Mouse (Mus musculus): Measurements from ENCODE around the gene Fbxw9. TPM values are rescaled to one million over a fixed set of nuclear protein-coding genes. Genes with fewer than 3 reads are reported as not detected.
A peak's percentile ranks its signal among the peaks of the same experiment; 100 is the strongest.

The Fbxw9 gene
- total RNA-seq, 2 experiments from 2014 or later, result 4.1 to 11.6 TPM

- peak; percentile 1; the same call in 1 of the 2 replicates for ATAC-seq (replicated peaks; ENCODE audit: poor library complexity, severe bottlenecking)
Measured at GRCm38 (mm10) chr8:85082169-85082568, 22.3 kb downstream of the Fbxw9 start.

GRCm38 (mm10) chr8:85083108-85083813 is 23.4 kb downstream of the Fbxw9 start, which contains the start of gene Man2b1:
TSS of gene Man2b1 (plus strand) at chr8:85083270.
- ATAC-seq (replicated peaks; ENCODE audit: poor library complexity, severe bottlenecking), result peak; percentile 60

- peak; percentile 27 for ATAC-seq (replicated peaks; ENCODE audit: poor library complexity, severe bottlenecking)
Measured at GRCm38 (mm10) chr8:85084633-85085032, 24.8 kb downstream of the Fbxw9 start.

- no peak for ATAC-seq (replicated peaks; ENCODE audit: poor library complexity, severe bottlenecking)
Measured at GRCm38 (mm10) chr8:85086238-85086637, 26.4 kb downstream of the Fbxw9 start.

- no peak for ATAC-seq (replicated peaks; ENCODE audit: poor library complexity, severe bottlenecking)
Measured at GRCm38 (mm10) chr8:85088771-85089170, 28.9 kb downstream of the Fbxw9 start.

GRCm38 (mm10) chr8:85090856-85091255 is 31.0 kb downstream of the Fbxw9 start:
- no peak for ATAC-seq (replicated peaks; ENCODE audit: poor library complexity, severe bottlenecking)

GRCm38 (mm10) chr8:85091526-85092090 is 31.8 kb downstream of the Fbxw9 start:
- ATAC-seq (replicated peaks; ENCODE audit: poor library complexity, severe bottlenecking), result no peak

- no peak for ATAC-seq (replicated peaks; ENCODE audit: poor library complexity, severe bottlenecking)
Measured at GRCm38 (mm10) chr8:85095051-85095450, 35.2 kb downstream of the Fbxw9 start.

- no peak for ATAC-seq (replicated peaks; ENCODE audit: poor library complexity, severe bottlenecking)
Measured at GRCm38 (mm10) chr8:85095566-85095965, 35.7 kb downstream of the Fbxw9 start.

GRCm38 (mm10) chr8:85096196-85096595 is 36.3 kb downstream of the Fbxw9 start:
- no peak for ATAC-seq (replicated peaks; ENCODE audit: poor library complexity, severe bottlenecking)

- no peak for ATAC-seq (replicated peaks; ENCODE audit: poor library complexity, severe bottlenecking)
Measured at GRCm38 (mm10) chr8:85096850-85097249, 37.0 kb downstream of the Fbxw9 start.

GRCm38 (mm10) chr8:85100076-85100665 is 40.3 kb downstream of the Fbxw9 start:
- no peak for ATAC-seq (replicated peaks; ENCODE audit: poor library complexity, severe bottlenecking)

GRCm38 (mm10) chr8:85113241-85113640 is 53.4 kb downstream of the Fbxw9 start:
- ATAC-seq (replicated peaks; ENCODE audit: poor library complexity, severe bottlenecking), result no peak

- ATAC-seq (replicated peaks; ENCODE audit: poor library complexity, severe bottlenecking), result no peak
Measured at GRCm38 (mm10) chr8:85115501-85115900, 55.6 kb downstream of the Fbxw9 start.

Other genes starting within 250 kb of the Fbxw9 start
- gene Dand5, start 237.2 kb upstream of the Fbxw9 start, total RNA-seq (2014; fragmentation: Nextera tagmentation), result 4.1 and 4.7 TPM in 2 replicates
- gene Dand5, start 237.2 kb upstream of the Fbxw9 start, total RNA-seq (2017), result 3.6 and 3.7 TPM in 2 replicates
- gene Gadd45gip1, start 228.5 kb upstream of the Fbxw9 start, total RNA-seq (2014; fragmentation: Nextera tagmentation), result 17.0 and 19.2 TPM in 2 replicates
- 46.2 and 52.4 TPM in 2 replicates for gene Gadd45gip1, start 228.5 kb upstream of the Fbxw9 start, total RNA-seq (2017)
- 41.8 TPM in 2 replicates for gene Rad23a, start 219.4 kb upstream of the Fbxw9 start, total RNA-seq (2014; fragmentation: Nextera tagmentation)
- 20.1 and 21.4 TPM in 2 replicates for gene Rad23a, start 219.4 kb upstream of the Fbxw9 start, total RNA-seq (2017)
- gene Calr, start 213.1 kb upstream of the Fbxw9 start, total RNA-seq (2014; fragmentation: Nextera tagmentation), result 1,333 and 1,645 TPM in 2 replicates
- 4,572 and 4,672 TPM in 2 replicates for gene Calr, start 213.1 kb upstream of the Fbxw9 start, total RNA-seq (2017)
- gene Farsa, start 203.1 kb upstream of the Fbxw9 start, total RNA-seq (2014; fragmentation: Nextera tagmentation), result 90.9 TPM in 2 replicates
- gene Farsa, start 203.1 kb upstream of the Fbxw9 start, total RNA-seq (2017), result 187 and 190 TPM in 2 replicates
- 172 and 176 TPM in 2 replicates for gene Syce2, start 187.9 kb upstream of the Fbxw9 start, total RNA-seq (2014; fragmentation: Nextera tagmentation)
- 126 and 155 TPM in 2 replicates for gene Syce2, start 187.9 kb upstream of the Fbxw9 start, total RNA-seq (2017)
- 23.2 and 25.8 TPM in 2 replicates for gene Gcdh, start 166.1 kb upstream of the Fbxw9 start, total RNA-seq (2014; fragmentation: Nextera tagmentation)
- 20.1 and 30.3 TPM in 2 replicates for gene Gcdh, start 166.1 kb upstream of the Fbxw9 start, total RNA-seq (2017)
- 0.52 and 1.0 TPM in 2 replicates for gene Klf1, start 158.1 kb upstream of the Fbxw9 start, total RNA-seq (2014; fragmentation: Nextera tagmentation)
- gene Klf1, start 158.1 kb upstream of the Fbxw9 start, total RNA-seq (2017), result 0.43 and 0.72 TPM in 2 replicates
- 35.6 and 55.5 TPM in 2 replicates for gene Dnase2a, start 151.5 kb upstream of the Fbxw9 start, total RNA-seq (2014; fragmentation: Nextera tagmentation)
- gene Dnase2a, start 151.5 kb upstream of the Fbxw9 start, total RNA-seq (2017), result 59.6 and 117 TPM in 2 replicates
- gene Mast1, start 122.7 kb upstream of the Fbxw9 start, total RNA-seq (2014; fragmentation: Nextera tagmentation), result not detected in 2 replicates
- gene Mast1, start 122.7 kb upstream of the Fbxw9 start, total RNA-seq (2017), result not detected in 2 replicates
- not detected in 2 replicates for gene Rtbdn, start 113.1 kb upstream of the Fbxw9 start, total RNA-seq (2014; fragmentation: Nextera tagmentation)
- not detected in 2 replicates for gene Rtbdn, start 113.1 kb upstream of the Fbxw9 start, total RNA-seq (2017)
- gene Gm49661, start 90.6 kb upstream of the Fbxw9 start, total RNA-seq (2014; fragmentation: Nextera tagmentation), result not detected in 2 replicates
- gene Gm49661, start 90.6 kb upstream of the Fbxw9 start, total RNA-seq (2017), result not detected in 2 replicates
- gene Prdx2, start 90.5 kb upstream of the Fbxw9 start, total RNA-seq (2014; fragmentation: Nextera tagmentation), result 210 and 303 TPM in 2 replicates
- gene Prdx2, start 90.5 kb upstream of the Fbxw9 start, total RNA-seq (2017), result 360 and 421 TPM in 2 replicates
- 116 and 172 TPM in 2 replicates for gene Rnaseh2a, start 90.3 kb upstream of the Fbxw9 start, total RNA-seq (2014; fragmentation: Nextera tagmentation)
- 91.3 and 148 TPM in 2 replicates for gene Rnaseh2a, start 90.3 kb upstream of the Fbxw9 start, total RNA-seq (2017)
- 3.3 and 14.2 TPM in 2 replicates for gene Junb, start 81.3 kb upstream of the Fbxw9 start, total RNA-seq (2014; fragmentation: Nextera tagmentation)
- 39.6 and 46.0 TPM in 2 replicates for gene Junb, start 81.3 kb upstream of the Fbxw9 start, total RNA-seq (2017)
- gene Hook2, start 69.5 kb upstream of the Fbxw9 start, total RNA-seq (2014; fragmentation: Nextera tagmentation), result 5.2 and 6.1 TPM in 2 replicates
- gene Hook2, start 69.5 kb upstream of the Fbxw9 start, total RNA-seq (2017), result 5.7 and 8.2 TPM in 2 replicates
- gene Best2, start 45.5 kb upstream of the Fbxw9 start, total RNA-seq (2014; fragmentation: Nextera tagmentation), result not detected in 2 replicates
- gene Best2, start 45.5 kb upstream of the Fbxw9 start, total RNA-seq (2017), result not detected in 2 replicates
- gene Asna1, start 34.8 kb upstream of the Fbxw9 start, total RNA-seq (2014; fragmentation: Nextera tagmentation), result 73.1 and 73.3 TPM in 2 replicates
- gene Asna1, start 34.8 kb upstream of the Fbxw9 start, total RNA-seq (2017), result 74.5 and 91.2 TPM in 2 replicates
- gene Trir, start 33.2 kb upstream of the Fbxw9 start, total RNA-seq (2014; fragmentation: Nextera tagmentation), result 112 and 128 TPM in 2 replicates
- 245 and 280 TPM in 2 replicates for gene Trir, start 33.2 kb upstream of the Fbxw9 start, total RNA-seq (2017)
- 19.6 and 25.0 TPM in 2 replicates for gene Tnpo2, start 23.1 kb upstream of the Fbxw9 start, total RNA-seq (2014; fragmentation: Nextera tagmentation)
- 21.5 and 26.8 TPM in 2 replicates for gene Tnpo2, start 23.1 kb upstream of the Fbxw9 start, total RNA-seq (2017)
- gene Gm5741, start 7.9 kb downstream of the Fbxw9 start, total RNA-seq (2014; fragmentation: Nextera tagmentation), result not detected in 2 replicates
- not detected in 2 replicates for gene Gm5741, start 7.9 kb downstream of the Fbxw9 start, total RNA-seq (2017)
- 42.0 and 66.5 TPM in 2 replicates for gene Dhps, start 11.7 kb downstream of the Fbxw9 start, total RNA-seq (2014; fragmentation: Nextera tagmentation)
- 19.6 and 30.1 TPM in 2 replicates for gene Dhps, start 11.7 kb downstream of the Fbxw9 start, total RNA-seq (2017)
- 189 and 191 TPM in 2 replicates for gene Wdr83os, start 20.7 kb downstream of the Fbxw9 start, total RNA-seq (2014; fragmentation: Nextera tagmentation)
- 36.6 and 47.4 TPM in 2 replicates for gene Wdr83os, start 20.7 kb downstream of the Fbxw9 start, total RNA-seq (2017)
- gene Wdr83, start 21.3 kb downstream of the Fbxw9 start, total RNA-seq (2014; fragmentation: Nextera tagmentation), result 56.2 and 81.8 TPM in 2 replicates
- 23.3 and 32.8 TPM in 2 replicates for gene Wdr83, start 21.3 kb downstream of the Fbxw9 start, total RNA-seq (2017)
- 91.4 and 110 TPM in 2 replicates for gene Man2b1, start 23.2 kb downstream of the Fbxw9 start, total RNA-seq (2014; fragmentation: Nextera tagmentation)
- gene Man2b1, start 23.2 kb downstream of the Fbxw9 start, total RNA-seq (2017), result 52.9 and 83.5 TPM in 2 replicates
- gene Zfp791, start 63.0 kb downstream of the Fbxw9 start, total RNA-seq (2014; fragmentation: Nextera tagmentation), result not detected in 2 replicates
- gene Zfp791, start 63.0 kb downstream of the Fbxw9 start, total RNA-seq (2017), result not detected in 2 replicates
- not detected in 2 replicates for gene Cks1brt, start 91.9 kb downstream of the Fbxw9 start, total RNA-seq (2014; fragmentation: Nextera tagmentation)
- not detected in 2 replicates for gene Cks1brt, start 91.9 kb downstream of the Fbxw9 start, total RNA-seq (2017)
- not detected in 2 replicates for gene Olfr371, start 165.9 kb downstream of the Fbxw9 start, total RNA-seq (2014; fragmentation: Nextera tagmentation)
- gene Olfr371, start 165.9 kb downstream of the Fbxw9 start, total RNA-seq (2017), result not detected in 2 replicates
- 96.0 and 116 TPM in 2 replicates for gene Orc6, start 239.6 kb downstream of the Fbxw9 start, total RNA-seq (2014; fragmentation: Nextera tagmentation)
- gene Orc6, start 239.6 kb downstream of the Fbxw9 start, total RNA-seq (2017), result 99.3 and 103 TPM in 2 replicates
- gene Vps35, start 239.7 kb downstream of the Fbxw9 start, total RNA-seq (2014; fragmentation: Nextera tagmentation), result 72.7 and 83.0 TPM in 2 replicates
- gene Vps35, start 239.7 kb downstream of the Fbxw9 start, total RNA-seq (2017), result 108 and 149 TPM in 2 replicates